Mouse (Mus musculus) spleen, postnatal 4 days (tissue): ENCODE results near the gene Map2k5.
A peak's percentile ranks its signal among the peaks of the same experiment; 100 is the strongest.

ENCODE experiments used
- DNase-seq, 2 experiments: peaks; one replicate each; pipeline ENCODE4 v3.0.0; 2022; ENCODE audit warnings: low spot score in 2 of 2

Map2k5 gene

GRCm38 (mm10) chr9:63187310-63187709 lies 190.4 kb downstream of the Map2k5 start:
- no peak for DNase-seq

- no peak for DNase-seq
Observed at GRCm38 (mm10) chr9:63185249-63185648, 192.5 kb downstream of the Map2k5 start.

- DNase-seq: no peak
Observed at GRCm38 (mm10) chr9:63183864-63184263, 193.8 kb downstream of the Map2k5 start.

GRCm38 (mm10) chr9:63182306-63182960 lies 195.3 kb downstream of the Map2k5 start:
- DNase-seq: no peak

GRCm38 (mm10) chr9:63181337-63182178 lies 196.1 kb downstream of the Map2k5 start:
- no peak for DNase-seq

GRCm38 (mm10) chr9:63178296-63178695 lies 199.4 kb downstream of the Map2k5 start:
- DNase-seq: no peak

GRCm38 (mm10) chr9:63174001-63174721 lies 203.5 kb downstream of the Map2k5 start:
- no peak for DNase-seq

GRCm38 (mm10) chr9:63171951-63172350 lies 205.8 kb downstream of the Map2k5 start:
- DNase-seq: no peak

- DNase-seq: no peak
Observed at GRCm38 (mm10) chr9:63169127-63169526, 208.6 kb downstream of the Map2k5 start.

- no peak for DNase-seq
Observed at GRCm38 (mm10) chr9:63165070-63165469, 212.6 kb downstream of the Map2k5 start.

- no peak for DNase-seq
Observed at GRCm38 (mm10) chr9:63163756-63164155, 213.9 kb downstream of the Map2k5 start.

- no peak for DNase-seq
Observed at GRCm38 (mm10) chr9:63151949-63152348, 225.8 kb downstream of the Map2k5 start.

- peak; percentile 68 to 84 for DNase-seq
Observed at GRCm38 (mm10) chr9:63151072-63151870, 226.4 kb downstream of the Map2k5 start.

GRCm38 (mm10) chr9:63150086-63150800 lies 227.5 kb downstream of the Map2k5 start:
- DNase-seq: no peak

- DNase-seq: no peak
Observed at GRCm38 (mm10) chr9:63149372-63149766, 228.3 kb downstream of the Map2k5 start.

GRCm38 (mm10) chr9:63148410-63149371 lies 229.0 kb downstream of the Map2k5 start, which contains the start of gene Skor1:
Gene Skor1, minus strand, starts transcription at chr9:63148961.
- DNase-seq: no peak

- DNase-seq: no peak
Observed at GRCm38 (mm10) chr9:63147786-63148409, 229.8 kb downstream of the Map2k5 start.

GRCm38 (mm10) chr9:63147296-63147695 lies 230.4 kb downstream of the Map2k5 start:
- no peak for DNase-seq

GRCm38 (mm10) chr9:63146856-63147274 lies 230.8 kb downstream of the Map2k5 start:
- no peak for DNase-seq
